Mouse (Mus musculus): ENCODE data around the gene 2010315B03Rik. TPM values are rescaled to one million over a fixed set of nuclear protein-coding genes. Genes with fewer than 3 reads are reported as not detected.
"Not testable (repeated sequence)": the region's sequence is repeated elsewhere in the genome, so short reads cannot be mapped to it uniquely, and the experiment has no call there.

The 2010315B03Rik gene
- polyA plus RNA-seq, 1 experiment from 2014 or later, result 11.0 TPM

- H3K9me3 ChIP-seq (ENCODE audit: control insufficient read depth, low read depth, low read length), result peaks cover 36% of the 10 kb centered on the region
- no peak for ATAC-seq (ENCODE audit: insufficient number of reproducible peaks, insufficient read depth, low FRiP score, low read depth)
Observed at GRCm38 (mm10) chr9:124275064-124275463, 37.4 kb downstream of the 2010315B03Rik start.

DNA sequence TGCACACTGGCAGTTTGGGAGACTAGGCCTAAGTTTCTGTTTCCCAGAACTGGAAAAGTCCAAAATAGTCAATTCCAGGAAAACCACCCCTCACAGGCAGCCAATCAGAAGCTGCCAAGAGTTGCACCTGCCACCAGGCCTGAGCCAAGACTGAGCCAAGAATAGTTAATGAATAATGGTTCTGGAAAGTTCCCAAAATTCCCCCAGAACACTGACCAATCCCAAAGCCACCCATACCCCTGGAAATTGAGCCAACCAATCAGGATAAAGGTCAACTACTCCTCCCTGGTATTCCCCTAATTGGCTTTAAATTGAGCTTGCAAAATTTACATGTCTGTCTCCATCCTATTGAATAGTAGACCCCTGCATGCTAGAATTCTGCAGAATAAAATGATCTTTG, 39.3 kb downstream of the 2010315B03Rik start:
- no peak overlapping the region for H3K9ac ChIP-seq (replicated peaks; ENCODE audit: low read depth, low read length)
- H3K4me2 ChIP-seq (replicated peaks; ENCODE audit: low read depth, low read length), result no peak overlapping the region
- H3K27ac ChIP-seq (ENCODE audit: low read length), result no peak overlapping the region
- H3K4me1 ChIP-seq (ENCODE audit: control insufficient read depth, insufficient read depth, low read length), result no peaks in the 10 kb centered on the region
- no peaks in the 10 kb centered on the region for H3K27me3 ChIP-seq (ENCODE audit: control insufficient read depth, insufficient read depth, low read length)
- no peak for ATAC-seq (ENCODE audit: insufficient number of reproducible peaks, insufficient read depth, low FRiP score, low read depth)
- peaks cover 48% of the 10 kb centered on the region for H3K9me3 ChIP-seq (ENCODE audit: control insufficient read depth, low read depth, low read length)
- H3K36me3 ChIP-seq (ENCODE audit: control insufficient read depth, insufficient read depth, low read length), result peaks cover 22% of the 10 kb centered on the region
- no peak overlapping the region for H3K4me3 ChIP-seq (ENCODE audit: low read depth, low read length)

More at GRCm38 (mm10) chr9:124275064-124275463, 37.4 kb downstream of the 2010315B03Rik start:
- no peak overlapping the region for H3K9ac ChIP-seq (replicated peaks; ENCODE audit: low read depth, low read length)
- H3K27ac ChIP-seq (ENCODE audit: low read length), result no peak overlapping the region
- WGBS, result 95% methylated on average over 2 of the region's 2 CpGs
- no peak overlapping the region for H3K4me2 ChIP-seq (replicated peaks; ENCODE audit: low read depth, low read length)
- H3K36me3 ChIP-seq (ENCODE audit: control insufficient read depth, insufficient read depth, low read length), result 0 out of 2 replicates have a peak, but pooled peaks cover 4% of the 10 kb centered on the region
- no peaks in the 10 kb centered on the region for H3K27me3 ChIP-seq (ENCODE audit: control insufficient read depth, insufficient read depth, low read length)
- no peaks in the 10 kb centered on the region for H3K4me1 ChIP-seq (ENCODE audit: control insufficient read depth, insufficient read depth, low read length)
- no peak overlapping the region for H3K4me3 ChIP-seq (ENCODE audit: low read depth, low read length)

DNA sequence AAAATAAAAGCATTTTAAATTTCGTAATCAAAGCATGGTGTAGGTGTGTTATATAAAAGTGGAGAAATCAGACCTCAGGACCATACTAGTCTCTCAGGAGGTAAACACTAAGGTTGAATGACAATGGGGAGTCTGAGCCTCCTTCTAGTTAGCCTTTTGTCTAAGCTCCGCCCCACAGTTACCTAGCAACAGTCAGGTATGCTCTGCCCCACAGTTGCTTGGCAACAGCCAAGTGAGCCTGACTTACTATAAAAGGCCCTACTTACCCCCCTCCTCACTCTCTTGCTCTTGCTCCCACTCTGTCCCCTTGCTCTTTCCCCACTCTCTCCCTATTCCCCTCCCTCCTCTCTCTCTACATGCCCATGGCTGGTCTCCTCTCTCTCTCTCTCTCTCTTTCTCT, 44.6 kb downstream of the 2010315B03Rik start:
- Histone ChIP-seq H3K9ac (replicated peaks; ENCODE audit: low read depth, low read length) (no peak overlapping the region), H3K27ac (ENCODE audit: low read length) (no peak overlapping the region), H3K4me2 (replicated peaks; ENCODE audit: low read depth, low read length) (no peak overlapping the region), H3K36me3 (ENCODE audit: control insufficient read depth, insufficient read depth, low read length) (peaks cover 22% of the 10 kb centered on the region), H3K4me3 (ENCODE audit: low read depth, low read length) (no peak overlapping the region), H3K27me3 (ENCODE audit: control insufficient read depth, insufficient read depth, low read length) (no peaks in the 10 kb centered on the region), H3K9me3 (ENCODE audit: control insufficient read depth, low read depth, low read length) (peaks cover 28% of the 10 kb centered on the region), H3K4me1 (ENCODE audit: control insufficient read depth, insufficient read depth, low read length) (no peaks in the 10 kb centered on the region)
- peak; percentile 74; the same call in 1 of the 2 replicates for ATAC-seq (ENCODE audit: insufficient number of reproducible peaks, insufficient read depth, low FRiP score, low read depth)
- WGBS, result 24% methylated on average over 2 of the region's 2 CpGs

- Histone ChIP-seq H3K9me3 (ENCODE audit: control insufficient read depth, low read depth, low read length) (peaks cover 26% of the 10 kb centered on the region), H3K4me1 (ENCODE audit: control insufficient read depth, insufficient read depth, low read length) (no peaks in the 10 kb centered on the region), H3K4me3 (ENCODE audit: low read depth, low read length) (no peak overlapping the region), H3K27ac (ENCODE audit: low read length) (no peak overlapping the region), H3K9ac (replicated peaks; ENCODE audit: low read depth, low read length) (no peak overlapping the region), H3K4me2 (replicated peaks; ENCODE audit: low read depth, low read length) (no peak overlapping the region), H3K27me3 (ENCODE audit: control insufficient read depth, insufficient read depth, low read length) (no peaks in the 10 kb centered on the region), H3K36me3 (ENCODE audit: control insufficient read depth, insufficient read depth, low read length) (peaks cover 22% of the 10 kb centered on the region)
- no peak for ATAC-seq (ENCODE audit: insufficient number of reproducible peaks, insufficient read depth, low FRiP score, low read depth)
Observed at GRCm38 (mm10) chr9:124267493-124267892, 45.0 kb downstream of the 2010315B03Rik start.

- no peak overlapping the region for H3K27ac ChIP-seq (ENCODE audit: low read length)
- no peaks in the 10 kb centered on the region for H3K4me1 ChIP-seq (ENCODE audit: control insufficient read depth, insufficient read depth, low read length)
- no peak overlapping the region for H3K4me2 ChIP-seq (replicated peaks; ENCODE audit: low read depth, low read length)
- no peaks in the 10 kb centered on the region for H3K27me3 ChIP-seq (ENCODE audit: control insufficient read depth, insufficient read depth, low read length)
- WGBS, result 77% methylated on average over 4 of the region's 4 CpGs
- no peak for ATAC-seq (ENCODE audit: insufficient number of reproducible peaks, insufficient read depth, low FRiP score, low read depth)
- H3K9ac ChIP-seq (replicated peaks; ENCODE audit: low read depth, low read length), result no peak overlapping the region
- no peaks in the 10 kb centered on the region for H3K9me3 ChIP-seq (ENCODE audit: control insufficient read depth, low read depth, low read length)
- H3K36me3 ChIP-seq (ENCODE audit: control insufficient read depth, insufficient read depth, low read length), result no peaks in the 10 kb centered on the region
- H3K4me3 ChIP-seq (ENCODE audit: low read depth, low read length), result no peak overlapping the region
Observed at GRCm38 (mm10) chr9:124262987-124263717, 49.3 kb downstream of the 2010315B03Rik start.

- H3K36me3 ChIP-seq (ENCODE audit: control insufficient read depth, insufficient read depth, low read length), result no peaks in the 10 kb centered on the region
- no peak overlapping the region for H3K4me2 ChIP-seq (replicated peaks; ENCODE audit: low read depth, low read length)
- no peaks in the 10 kb centered on the region for H3K27me3 ChIP-seq (ENCODE audit: control insufficient read depth, insufficient read depth, low read length)
- H3K9me3 ChIP-seq (ENCODE audit: control insufficient read depth, low read depth, low read length), result peaks cover 17% of the 10 kb centered on the region
- H3K27ac ChIP-seq (ENCODE audit: low read length), result no peak overlapping the region
- no peak overlapping the region for H3K9ac ChIP-seq (replicated peaks; ENCODE audit: low read depth, low read length)
- WGBS, result 55% methylated on average over 4 of the region's 4 CpGs
- ATAC-seq (ENCODE audit: insufficient number of reproducible peaks, insufficient read depth, low FRiP score, low read depth), result no peak
- H3K4me1 ChIP-seq (ENCODE audit: control insufficient read depth, insufficient read depth, low read length), result no peaks in the 10 kb centered on the region
- no peak overlapping the region for H3K4me3 ChIP-seq (ENCODE audit: low read depth, low read length)
Observed at GRCm38 (mm10) chr9:124258067-124258556, 54.4 kb downstream of the 2010315B03Rik start.

GRCm38 (mm10) chr9:124257200-124258066, 55.1 kb downstream of the 2010315B03Rik start:
- no peak overlapping the region for H3K4me3 ChIP-seq (ENCODE audit: low read depth, low read length)
- WGBS, result 61% methylated on average over 1 of the region's 1 CpGs
- no peak overlapping the region for H3K4me2 ChIP-seq (replicated peaks; ENCODE audit: low read depth, low read length)
- no peaks in the 10 kb centered on the region for H3K36me3 ChIP-seq (ENCODE audit: control insufficient read depth, insufficient read depth, low read length)
- no peaks in the 10 kb centered on the region for H3K27me3 ChIP-seq (ENCODE audit: control insufficient read depth, insufficient read depth, low read length)
- H3K9ac ChIP-seq (replicated peaks; ENCODE audit: low read depth, low read length), result no peak overlapping the region
- no peak overlapping the region for H3K27ac ChIP-seq (ENCODE audit: low read length)
- peaks cover 17% of the 10 kb centered on the region for H3K9me3 ChIP-seq (ENCODE audit: control insufficient read depth, low read depth, low read length)
- H3K4me1 ChIP-seq (ENCODE audit: control insufficient read depth, insufficient read depth, low read length), result no peaks in the 10 kb centered on the region
- peak; percentile 53; the same call in 1 of the 2 replicates for ATAC-seq (ENCODE audit: insufficient number of reproducible peaks, insufficient read depth, low FRiP score, low read depth)

- H3K9ac ChIP-seq (replicated peaks; ENCODE audit: low read depth, low read length); H3K36me3 ChIP-seq (ENCODE audit: control insufficient read depth, insufficient read depth, low read length); H3K4me3 ChIP-seq (ENCODE audit: low read depth, low read length); H3K27me3 ChIP-seq (ENCODE audit: control insufficient read depth, insufficient read depth, low read length); H3K27ac ChIP-seq (ENCODE audit: low read length); H3K4me2 ChIP-seq (replicated peaks; ENCODE audit: low read depth, low read length); H3K4me1 ChIP-seq (ENCODE audit: control insufficient read depth, insufficient read depth, low read length): not testable (repeated sequence)
- WGBS, result 16% methylated on average over 1 of the region's 1 CpGs
- H3K9me3 ChIP-seq (ENCODE audit: control insufficient read depth, low read depth, low read length), result peaks cover 17% of the 10 kb centered on the region
- peak; percentile 49; the same call in 1 of the 2 replicates for ATAC-seq (ENCODE audit: insufficient number of reproducible peaks, insufficient read depth, low FRiP score, low read depth)
Observed at GRCm38 (mm10) chr9:124256271-124257199, 56.0 kb downstream of the 2010315B03Rik start.
